Mouse (Mus musculus) olfactory bulb, adult 2 months (tissue): Measurements from ENCODE around the gene Nlgn2.

Experiments
- CTCF ChIP-seq: fragments of 200-500 bp; IDR thresholded peaks from 2 replicates; pipeline ENCODE4 v1.5.1; 2012; ENCODE audit warnings: low read depth, mild to moderate bottlenecking, low read length, moderate library complexity; ENCODE audit not compliant: insufficient read depth
- POLR2A ChIP-seq: fragments of 200-500 bp; IDR thresholded peaks from 2 replicates; pipeline ENCODE4 v1.6.1; 2012; ENCODE audit warnings: mild to moderate bottlenecking, low read depth, low read length, moderate library complexity; ENCODE audit not compliant: insufficient read depth

DNA sequence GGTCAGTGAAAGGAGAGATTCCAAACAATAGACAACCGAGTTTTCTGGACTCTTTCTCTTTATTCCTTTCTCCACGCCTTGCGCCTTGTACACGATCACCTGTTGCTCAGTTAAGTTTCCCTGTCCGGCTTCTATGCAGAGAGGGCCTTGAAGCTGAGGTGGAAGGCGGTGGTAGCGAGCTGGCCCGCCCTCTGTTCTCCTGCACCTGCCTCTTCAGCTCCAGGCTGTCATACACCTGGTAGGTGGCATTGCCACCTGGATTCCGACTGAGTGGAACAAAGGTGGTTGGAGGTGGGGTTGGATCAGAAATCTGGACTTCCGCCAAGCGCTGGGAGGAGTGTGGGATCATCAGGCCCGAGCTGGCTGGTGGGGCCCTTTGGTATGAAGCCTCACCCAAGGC, 21.1 kb downstream of the Nlgn2 start:
- no peak for TF ChIP-seq POLR2A
- no peak for TF ChIP-seq CTCF
